In the genomic region with DNA sequence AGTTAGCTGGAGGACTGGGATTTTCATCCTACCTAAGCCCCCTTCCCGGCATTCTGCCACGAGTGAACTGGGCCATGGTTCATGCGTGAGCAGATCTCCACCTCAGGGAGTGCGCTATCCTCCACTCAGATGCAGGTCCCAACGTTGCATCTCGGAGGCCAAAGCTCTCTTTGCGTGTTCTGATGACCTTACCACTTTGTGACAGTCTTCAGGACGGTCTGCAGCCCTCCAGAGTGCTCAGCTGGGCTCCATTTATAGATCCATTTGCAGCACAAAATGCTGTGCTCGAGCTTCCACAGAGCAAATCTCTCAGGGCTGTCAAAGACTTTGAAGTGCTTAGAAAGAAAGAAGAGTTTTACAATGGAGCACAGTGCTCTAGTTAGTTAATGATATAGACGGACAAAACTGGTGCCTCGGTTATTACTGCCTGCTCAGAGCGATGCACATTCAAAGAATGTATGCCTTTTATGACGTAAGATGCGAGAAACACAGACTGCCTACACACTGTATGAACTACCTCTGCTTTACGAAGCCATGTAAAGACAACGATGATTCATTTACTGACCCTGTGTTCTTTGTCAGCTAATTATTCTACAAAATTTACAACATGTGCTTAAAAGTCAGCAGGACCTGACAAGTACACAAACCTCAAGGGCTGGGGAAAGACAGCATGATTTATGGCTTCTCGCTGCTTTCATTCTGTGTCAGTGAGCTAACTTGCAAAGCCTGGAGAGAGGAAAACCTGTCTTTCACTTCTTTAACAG, we compare ENCODE assay signal across 10 mouse cellular contexts.
DNase-seq lines count a peak whose midpoint lies in the region; ATAC-seq and TF ChIP-seq lines count a peak whose summit lies in the region.
"Had no signal": no experiment of that assay in that cellular context is flagged by ENCODE, and none has a peak within 500 bp of the region (broad histone marks: within the 10 kb centered on the region; RNA-seq: fewer than 3 reads in every experiment).

No protein-coding gene starts in this region.

- 43% methylated on average over 17 of the region's 17 CpGs for WGBS in hindbrain, embryonic 11.5 days
- 61% methylated on average over 17 of the region's 17 CpGs for WGBS in hindbrain, embryonic 10.5 days
- WGBS in hindbrain, embryonic 16.5 days, result 35% methylated on average over 17 of the region's 17 CpGs
- 65% methylated on average over 17 of the region's 17 CpGs for WGBS in cerebellum, adult 2 months

- no peaks in the 10 kb centered on the region for H3K27me3 ChIP-seq in hindbrain, embryonic 11.5 days (ENCODE audit: control insufficient read depth, insufficient read depth, low read length)
- H3K27me3 ChIP-seq in hindbrain, embryonic 10.5 days (ENCODE audit: insufficient read depth, poor library complexity, severe bottlenecking), result no peaks in the 10 kb centered on the region
- no peaks in the 10 kb centered on the region for H3K27me3 ChIP-seq in hindbrain, embryonic 16.5 days (replicated peaks; ENCODE audit: control insufficient read depth, insufficient read depth, low read length)
- no peaks in the 10 kb centered on the region for H3K27me3 ChIP-seq in myocyte (ENCODE audit: control insufficient read depth, insufficient read depth, insufficient read length)
- no peaks in the 10 kb centered on the region for H3K27me3 ChIP-seq in cerebellum, adult 2 months (ENCODE audit: control insufficient read depth, insufficient read depth, low read length)

- H3K4me3 ChIP-seq in hindbrain, embryonic 11.5 days (ENCODE audit: low read depth, low read length), result no peak overlapping the region
- no peak overlapping the region for H3K4me3 ChIP-seq in hindbrain, embryonic 10.5 days
- H3K4me3 ChIP-seq in hindbrain, embryonic 16.5 days (ENCODE audit: low read length), result 0 out of 2 replicates have a peak overlapping the region, but pooled peaks have one; percentile 5
- no peak overlapping the region for H3K4me3 ChIP-seq in myocyte
- H3K4me3 ChIP-seq in cerebellum, adult 2 months (replicated peaks; ENCODE audit: insufficient read depth, low read depth, low read length), result no peak overlapping the region

- no peaks in the 10 kb centered on the region for H3K9me3 ChIP-seq in hindbrain, embryonic 11.5 days (ENCODE audit: control insufficient read depth, low read length)
- H3K9me3 ChIP-seq in hindbrain, embryonic 10.5 days, result no peaks in the 10 kb centered on the region
- no peaks in the 10 kb centered on the region for H3K9me3 ChIP-seq in hindbrain, embryonic 16.5 days (ENCODE audit: control insufficient read depth, low read length)

- no peaks in the 10 kb centered on the region for H3K4me1 ChIP-seq in hindbrain, embryonic 11.5 days (replicated peaks; ENCODE audit: control insufficient read depth, insufficient read depth, low read length)
- peaks cover 5% of the 10 kb centered on the region for H3K4me1 ChIP-seq in hindbrain, embryonic 10.5 days (replicated peaks)
- H3K4me1 ChIP-seq in hindbrain, embryonic 16.5 days (ENCODE audit: control insufficient read depth, insufficient read depth, low read depth, low read length), result no peaks in the 10 kb centered on the region; the same call in 1 of the 2 replicates
- H3K4me1 ChIP-seq in cerebellum, adult 2 months (ENCODE audit: control insufficient read depth, insufficient read depth, low read length), result no peaks in the 10 kb centered on the region

- H3K79me2 ChIP-seq in myocyte (ENCODE audit: control insufficient read depth, insufficient read depth), result no peaks in the 10 kb centered on the region

- peak; percentile 61 for ATAC-seq in hindbrain, embryonic 11.5 days (ENCODE audit: low FRiP score)
- peak; percentile 81 for ATAC-seq in hindbrain, embryonic 16.5 days
- ATAC-seq in CD4-positive, CD25-positive, alpha-beta regulatory T cell, adult 4 months, result no peak
- ATAC-seq: inflammation-experienced regulatory T-cells, adult 6 months had no signal

- DNase-seq in hindbrain, embryonic 11.5 days (ENCODE audit: low spot score), result peak; percentile 38
- no peak for DNase-seq in hindbrain, embryonic 10.5 days (ENCODE audit: low spot score)
- peak; percentile 71 for DNase-seq in embryo, embryonic 11 days
- no peak for DNase-seq in ovary, postnatal 36 days (ENCODE audit: low spot score)
- no peak for DNase-seq in cerebellum, adult 2 months
- DNase-seq: cerebellum, postnatal 25 days had no signal

- H3K9ac ChIP-seq in hindbrain, embryonic 11.5 days (ENCODE audit: low read depth, low read length), result no peak overlapping the region
- H3K9ac ChIP-seq in hindbrain, embryonic 16.5 days (ENCODE audit: low read depth, low read length), result no peak overlapping the region

- TF ChIP-seq CTCF in cerebellum, adult 2 months (IDR thresholded peaks at IDR 0.05; ENCODE audit: borderline replicate concordance, insufficient read depth, low read depth, low read length), result no peak

- H3K36me3 ChIP-seq in hindbrain, embryonic 11.5 days (ENCODE audit: control insufficient read depth, insufficient read depth, low read length), result no peaks in the 10 kb centered on the region
- no peaks in the 10 kb centered on the region for H3K36me3 ChIP-seq in hindbrain, embryonic 10.5 days
- no peaks in the 10 kb centered on the region for H3K36me3 ChIP-seq in hindbrain, embryonic 16.5 days (ENCODE audit: control insufficient read depth, insufficient read depth, low read length)
- H3K36me3 ChIP-seq in myocyte (ENCODE audit: control insufficient read depth, insufficient read depth), result no peaks in the 10 kb centered on the region

- no peak overlapping the region for H3ac ChIP-seq in myocyte (ENCODE audit: control insufficient read depth, insufficient read length)

- no peak overlapping the region for H3K27ac ChIP-seq in hindbrain, embryonic 11.5 days (ENCODE audit: low read depth, low read length)
- no peak overlapping the region for H3K27ac ChIP-seq in hindbrain, embryonic 10.5 days
- H3K27ac ChIP-seq in hindbrain, embryonic 16.5 days (ENCODE audit: low read depth, low read length), result no peak overlapping the region
- no peak overlapping the region for H3K27ac ChIP-seq in cerebellum, adult 2 months (ENCODE audit: insufficient read depth, low read length)

- H3K4me2 ChIP-seq in hindbrain, embryonic 11.5 days (replicated peaks; ENCODE audit: low read depth, low read length), result 0 out of 2 replicates have a peak overlapping the region, but pooled peaks have one; percentile 18
- peak overlapping the region; percentile 43 for H3K4me2 ChIP-seq in hindbrain, embryonic 16.5 days (ENCODE audit: low read length)
- peak overlapping the region; percentile 59 for H3K4me2 ChIP-seq in myocyte (ENCODE audit: low read depth)

- TF ChIP-seq POLR2A in myocyte (IDR thresholded peaks at IDR 0.05; ENCODE audit: insufficient read length, low read depth), result no peak
- TF ChIP-seq POLR2A in cerebellum, adult 2 months (IDR thresholded peaks at IDR 0.05; ENCODE audit: borderline replicate concordance, insufficient read depth, low read length), result no peak

TF ChIP-seq in myocyte, 11 proteins besides CTCF, POLR2A, EP300 and RAD21:
- no peak for TF ChIP-seq TCF3 (IDR thresholded peaks at IDR 0.05; ENCODE audit: insufficient read length, low read depth)
- TF ChIP-seq CEBPB (IDR thresholded peaks at IDR 0.05; ENCODE audit: insufficient read depth, poor library complexity, severe bottlenecking), result 0 out of 2 replicates have a peak, but pooled peaks have one; percentile 11

Comparison
In these comparisons a context has a peak if more than half of its experiments do, and no peak if none do; other contexts are left out.
1. DNase-seq: peak in hindbrain, embryonic 11.5 days (single experiment) and embryo, embryonic 11 days (single experiment); none in hindbrain, embryonic 10.5 days (single experiment), ovary, postnatal 36 days (single experiment) and cerebellum, adult 2 months (0 of 2).
2. Peak in every context shown above with its lines, with median percentiles within 50 percentile points of each other: H3K4me2 ChIP-seq.